Mouse (Mus musculus): Measurements from ENCODE around the gene Rnf111.
"Not testable (repeated sequence)": the region's sequence is repeated elsewhere in the genome, so short reads cannot be mapped to it uniquely, and the experiment has no call there.

Rnf111 gene

GRCm38 (mm10) chr9:70496990-70497389, 6.5 kb downstream of the Rnf111 start:
- DNase-seq (ENCODE audit: low spot score): no peak

- no peak for DNase-seq (ENCODE audit: low spot score)
These were observed 10.5 kb downstream of the Rnf111 start for GRCm38 (mm10) chr9:70493038-70493437.

- DNase-seq (ENCODE audit: low spot score): no peak
These were observed 12.3 kb downstream of the Rnf111 start for GRCm38 (mm10) chr9:70491176-70491575.

- no peak for DNase-seq (ENCODE audit: low spot score)
These were observed 16.1 kb downstream of the Rnf111 start for GRCm38 (mm10) chr9:70487401-70487800.

- no peak for DNase-seq (ENCODE audit: low spot score)
These were observed 17.7 kb downstream of the Rnf111 start for GRCm38 (mm10) chr9:70485840-70486239.

GRCm38 (mm10) chr9:70483495-70483894, 20.0 kb downstream of the Rnf111 start:
- DNase-seq (ENCODE audit: low spot score): no peak

GRCm38 (mm10) chr9:70481872-70482271, 21.7 kb downstream of the Rnf111 start:
- no peak for DNase-seq (ENCODE audit: low spot score)

- no peak for DNase-seq (ENCODE audit: low spot score)
These were observed 26.3 kb downstream of the Rnf111 start for GRCm38 (mm10) chr9:70477229-70477628.

GRCm38 (mm10) chr9:70475777-70476270, 27.7 kb downstream of the Rnf111 start:
- DNase-seq (ENCODE audit: low spot score): no peak

- DNase-seq (ENCODE audit: low spot score): no peak
These were observed 30.1 kb downstream of the Rnf111 start for GRCm38 (mm10) chr9:70473400-70473799.

GRCm38 (mm10) chr9:70463091-70463490, 40.4 kb downstream of the Rnf111 start:
- DNase-seq (ENCODE audit: low spot score): not testable (repeated sequence)

- DNase-seq (ENCODE audit: low spot score): no peak
These were observed 51.2 kb downstream of the Rnf111 start for GRCm38 (mm10) chr9:70452371-70452770.

- DNase-seq (ENCODE audit: low spot score): no peak
These were observed 54.5 kb downstream of the Rnf111 start for GRCm38 (mm10) chr9:70449072-70449471.

GRCm38 (mm10) chr9:70439959-70440358, 63.6 kb downstream of the Rnf111 start:
- DNase-seq (ENCODE audit: low spot score): no peak

GRCm38 (mm10) chr9:70422661-70423060, 80.9 kb downstream of the Rnf111 start:
- DNase-seq (ENCODE audit: low spot score): no peak

- peak; percentile 90 for DNase-seq (ENCODE audit: low spot score)
These were observed 82.1 kb downstream of the Rnf111 start, which contains the start of gene Ccnb2 for GRCm38 (mm10) chr9:70421257-70422056. Gene Ccnb2, minus strand, starts transcription at chr9:70421547.

- DNase-seq (ENCODE audit: low spot score): no peak
These were observed 87.1 kb downstream of the Rnf111 start for GRCm38 (mm10) chr9:70416412-70416811.

GRCm38 (mm10) chr9:70413038-70413437, 90.5 kb downstream of the Rnf111 start:
- no peak for DNase-seq (ENCODE audit: low spot score)

- DNase-seq (ENCODE audit: low spot score): no peak
These were observed 92.9 kb downstream of the Rnf111 start for GRCm38 (mm10) chr9:70410668-70411067.

GRCm38 (mm10) chr9:70409743-70410142, 93.8 kb downstream of the Rnf111 start:
- DNase-seq (ENCODE audit: low spot score): no peak

- DNase-seq (ENCODE audit: low spot score): peak; percentile 56
These were observed 94.7 kb downstream of the Rnf111 start for GRCm38 (mm10) chr9:70408791-70409190.

- DNase-seq (ENCODE audit: low spot score): no peak
These were observed 96.9 kb downstream of the Rnf111 start for GRCm38 (mm10) chr9:70406596-70406995.

GRCm38 (mm10) chr9:70401937-70402539, 101.5 kb downstream of the Rnf111 start:
- no peak for DNase-seq (ENCODE audit: low spot score)

Measured in adipocyte (in vitro differentiated cells).